Mouse (Mus musculus) E14TG2a.4 (cell line): ENCODE measurements around the gene Cic.

Source experiments
- CTCF ChIP-seq: conservative IDR thresholded peaks from 2 replicates; pipeline ENCODE4 v1.5.1; 2014; ENCODE audit warnings: low read length
- NANOG ChIP-seq: IDR thresholded peaks from 2 replicates; pipeline ENCODE4 v1.6.1; 2014; ENCODE audit warnings: borderline replicate concordance, low read length, mixed read lengths
- POU5F1 ChIP-seq: IDR thresholded peaks from 2 replicates; pipeline ENCODE4 v1.6.1; 2014; ENCODE audit warnings: low read length, borderline replicate concordance

DNA sequence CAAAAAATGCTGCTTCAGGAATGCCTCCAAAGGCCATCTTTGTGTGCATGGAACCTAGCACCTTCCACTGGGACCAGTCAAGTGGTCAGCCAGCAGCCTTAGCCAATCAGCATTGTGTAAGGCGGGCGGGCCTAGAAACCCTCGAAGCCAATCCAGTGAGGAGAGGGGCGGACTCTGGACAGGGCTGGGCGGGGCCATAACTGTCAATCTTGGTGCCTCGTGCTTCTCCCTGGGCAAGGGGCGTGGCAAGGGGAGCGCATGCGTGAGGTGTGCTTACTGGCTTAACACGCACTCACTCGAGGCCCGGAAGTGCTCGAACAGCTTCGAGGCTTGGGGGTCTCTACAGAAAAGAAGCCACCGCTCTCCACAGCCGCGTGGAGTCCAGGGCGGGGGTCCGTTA is 33.6 kb downstream of the Cic start, which contains the start of gene Prr19:
- TF ChIP-seq NANOG (no peak), CTCF (no peak), POU5F1 (no peak)
